In the genomic region with DNA sequence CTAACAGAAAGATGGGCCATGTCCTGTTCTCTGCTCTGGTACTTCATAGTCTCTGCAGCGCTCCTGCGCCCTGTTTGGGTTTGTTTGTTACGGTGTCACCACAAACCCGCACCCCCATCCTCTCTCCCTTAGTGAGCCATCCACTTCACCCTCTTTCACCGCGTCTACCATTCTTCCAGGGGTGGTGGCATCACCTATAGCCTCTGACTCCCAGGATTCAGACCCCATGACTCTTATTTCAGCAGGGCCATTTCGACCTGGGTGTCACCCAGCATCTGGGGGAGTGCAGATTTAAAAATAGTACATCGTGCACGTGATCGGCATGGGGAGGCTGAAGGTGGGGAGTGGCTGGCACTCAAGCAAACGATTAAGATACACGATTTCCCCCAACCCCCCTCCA, we compare ENCODE assay signal across 9 mouse cellular contexts. TPM values are rescaled to one million over a fixed set of nuclear protein-coding genes. Genes with fewer than 3 reads are reported as not detected.
A peak's percentile ranks its signal among the peaks of the same experiment; 100 is the strongest.
DNase-seq lines count a peak whose midpoint lies in the region; ATAC-seq and TF ChIP-seq lines count a peak whose summit lies in the region.
"Had no signal": no experiment of that assay in that cellular context is flagged by ENCODE, and none has a peak within 500 bp of the region (broad histone marks: within the 10 kb centered on the region; RNA-seq: fewer than 3 reads in every experiment).

No protein-coding gene starts in this region.

- H3K27me3 ChIP-seq in forebrain, embryonic 14.5 days (replicated peaks; ENCODE audit: control insufficient read depth, insufficient read depth, low read length), result no peaks in the 10 kb centered on the region
- no peaks in the 10 kb centered on the region for H3K27me3 ChIP-seq in hindbrain, embryonic 16.5 days (replicated peaks; ENCODE audit: control insufficient read depth, insufficient read depth, low read length)
- H3K27me3 ChIP-seq in stomach, postnatal 0 days (ENCODE audit: control insufficient read depth, insufficient read depth, low read length), result no peaks in the 10 kb centered on the region

- TF ChIP-seq EP300 in stomach, postnatal 0 days (optimal IDR thresholded peaks at IDR 0.05), result no peak

- peak overlapping the region; percentile 68 for H3K4me3 ChIP-seq in forebrain, embryonic 14.5 days (ENCODE audit: low read depth, low read length)
- peak overlapping the region; percentile 81 for H3K4me3 ChIP-seq in hindbrain, embryonic 16.5 days (ENCODE audit: low read length)
- H3K4me3 ChIP-seq in stomach, postnatal 0 days (ENCODE audit: low read depth, low read length), result peak overlapping the region; percentile 60

- intact Hi-C loops in gastrocnemius, postnatal 14 days (cut with DNase I; ENCODE audit: low total_unique reads), result no loop called here
- intact Hi-C loops in gastrocnemius, postnatal 36 days (cut with DNase I), result no loop called here

- peak; percentile 6 for DNase-seq in gastrocnemius, postnatal 14 days
- no peak for DNase-seq in gastrocnemius, postnatal 36 days
- peak; percentile 81 for DNase-seq in brain, adult 2 months (ENCODE audit: low read depth, low spot score)
- DNase-seq in forebrain, embryonic 14.5 days (ENCODE audit: low spot score), result no peak
- peak; percentile 2 for DNase-seq in lung, postnatal 36 days
- no peak for DNase-seq in stomach, postnatal 0 days (ENCODE audit: low spot score)
- no peak for DNase-seq in adrenal gland, adult 18-20 months (ENCODE audit: low spot score in 2 of 2)

- peak; percentile 7 for ATAC-seq in forebrain, embryonic 14.5 days
- ATAC-seq in hindbrain, embryonic 16.5 days, result peak; percentile 25
- peak; percentile 36; the same call in 1 of the 2 replicates for ATAC-seq in stomach, postnatal 0 days (ENCODE audit: low FRiP score, low TSS enrichment)

- no peak for TF ChIP-seq CTCF in stomach, postnatal 0 days (IDR thresholded peaks at IDR 0.05; ENCODE audit: low read depth)

- H3K27ac ChIP-seq in forebrain, embryonic 14.5 days (ENCODE audit: low read depth, low read length), result peak overlapping the region; percentile 84; the same call in 1 of the 2 replicates
- H3K27ac ChIP-seq in hindbrain, embryonic 16.5 days (ENCODE audit: low read depth, low read length), result peak overlapping the region; percentile 94
- no peak overlapping the region for H3K27ac ChIP-seq in stomach, postnatal 0 days (replicated peaks)

- 2% methylated on average over 12 of the region's 12 CpGs for whole genome bisulfite sequencing in forebrain, embryonic 14.5 days
- WGBS in hindbrain, embryonic 16.5 days, result 1% methylated on average over 12 of the region's 12 CpGs
- WGBS in stomach, postnatal 0 days, result 7% methylated on average over 12 of the region's 12 CpGs

- peaks cover 9% of the 10 kb centered on the region for H3K4me1 ChIP-seq in forebrain, embryonic 14.5 days (ENCODE audit: control insufficient read depth, insufficient read depth, low read length)
- H3K4me1 ChIP-seq in hindbrain, embryonic 16.5 days (ENCODE audit: control insufficient read depth, insufficient read depth, low read depth, low read length), result peaks cover 12% of the 10 kb centered on the region
- H3K4me1 ChIP-seq in stomach, postnatal 0 days (replicated peaks; ENCODE audit: control insufficient read depth, insufficient read depth), result no peaks in the 10 kb centered on the region; the same call in none of the 2 replicates

- peak overlapping the region; percentile 91 for H3K4me2 ChIP-seq in forebrain, embryonic 14.5 days (ENCODE audit: low read length)
- peak overlapping the region; percentile 80 for H3K4me2 ChIP-seq in hindbrain, embryonic 16.5 days (ENCODE audit: low read length)
- peak overlapping the region; percentile 93 for H3K4me2 ChIP-seq in stomach, postnatal 0 days (replicated peaks; ENCODE audit: low read depth)

- peak overlapping the region; percentile 77 for H3K9ac ChIP-seq in forebrain, embryonic 14.5 days (ENCODE audit: low read length)
- H3K9ac ChIP-seq in hindbrain, embryonic 16.5 days (ENCODE audit: low read depth, low read length), result peak overlapping the region; percentile 88
- peak overlapping the region; percentile 59 for H3K9ac ChIP-seq in stomach, postnatal 0 days (ENCODE audit: low read length)

- H3K36me3 ChIP-seq in forebrain, embryonic 14.5 days (ENCODE audit: control insufficient read depth, insufficient read depth, low read length), result no peaks in the 10 kb centered on the region
- H3K36me3 ChIP-seq in hindbrain, embryonic 16.5 days (ENCODE audit: control insufficient read depth, insufficient read depth, low read length), result no peaks in the 10 kb centered on the region
- no peaks in the 10 kb centered on the region for H3K36me3 ChIP-seq in stomach, postnatal 0 days (ENCODE audit: control insufficient read depth, insufficient read depth, low read length)

- no peaks in the 10 kb centered on the region for H3K9me3 ChIP-seq in forebrain, embryonic 14.5 days (replicated peaks; ENCODE audit: control insufficient read depth, low read length)
- no peaks in the 10 kb centered on the region for H3K9me3 ChIP-seq in hindbrain, embryonic 16.5 days (ENCODE audit: control insufficient read depth, low read length)
- H3K9me3 ChIP-seq in stomach, postnatal 0 days (ENCODE audit: control insufficient read depth, low read length), result no peaks in the 10 kb centered on the region

RNA-seq across cellular contexts. Expression of a gene that starts 1.1 kb away (rescaled TPM):
- 1 to 10 TPM; 1.3 to 1.4 TPM for total RNA-seq in gastrocnemius, postnatal 14 days (2021)
- total RNA-seq in gastrocnemius, postnatal 36 days (2021), result under 1 TPM; 0.51 to 0.54 TPM
- polyA plus RNA-seq in forebrain, embryonic 14.5 days (2014; fragmentation: Nextera tagmentation; extraction: Ambion mirVana), result 2.0 and 3.7 TPM in 2 replicates
- polyA plus RNA-seq in hindbrain, embryonic 16.5 days (2015; fragmentation: Nextera tagmentation; extraction: Ambion mirVana), result 8.9 and 9.8 TPM in 2 replicates
- 1.5 and 1.8 TPM in 2 replicates for polyA plus RNA-seq in stomach, postnatal 0 days (2015; fragmentation: Nextera tagmentation; extraction: Ambion mirVana)
- total RNA-seq in adrenal gland, adult 18-20 months (2021), result 1 to 10 TPM; 1.3 to 2.2 TPM
- polyA plus RNA-seq: C2C12 had no signal

RNA-seq across cellular contexts. Expression of a gene that starts 28.3 kb away (rescaled TPM):
- not detected for total RNA-seq in gastrocnemius, postnatal 14 days (2021)
- total RNA-seq in gastrocnemius, postnatal 36 days (2021), result not detected
- polyA plus RNA-seq in forebrain, embryonic 14.5 days (2014; fragmentation: Nextera tagmentation; extraction: Ambion mirVana), result not detected in 2 replicates
- 0.06 TPM in 1 of 2 replicates, not detected in the other for polyA plus RNA-seq in hindbrain, embryonic 16.5 days (2015; fragmentation: Nextera tagmentation; extraction: Ambion mirVana)
- not detected in 2 replicates for polyA plus RNA-seq in stomach, postnatal 0 days (2015; fragmentation: Nextera tagmentation; extraction: Ambion mirVana)
- total RNA-seq in adrenal gland, adult 18-20 months (2021), result not detected
- polyA plus RNA-seq: C2C12 had no signal

Comparison
In these comparisons a context has a peak if more than half of its experiments do, and no peak if none do; other contexts are left out.
1. DNase-seq: peak in gastrocnemius, postnatal 14 days (single experiment), brain, adult 2 months (single experiment) and lung, postnatal 36 days (single experiment); none in gastrocnemius, postnatal 36 days (0 of 2), forebrain, embryonic 14.5 days (single experiment), stomach, postnatal 0 days (single experiment) and adrenal gland, adult 18-20 months (0 of 2).
2. Peak in every context shown above with its lines, with median percentiles within 50 percentile points of each other: ATAC-seq, H3K4me2 ChIP-seq, H3K4me3 ChIP-seq and H3K9ac ChIP-seq.